Mouse (Mus musculus): ENCODE results near the gene Bzw1. TPM values are rescaled to one million over a fixed set of nuclear protein-coding genes. Genes with fewer than 3 reads are reported as not detected.

Gene Bzw1
- polyA plus RNA-seq, 1 experiment from 2014 or later: 367 TPM

DNA sequence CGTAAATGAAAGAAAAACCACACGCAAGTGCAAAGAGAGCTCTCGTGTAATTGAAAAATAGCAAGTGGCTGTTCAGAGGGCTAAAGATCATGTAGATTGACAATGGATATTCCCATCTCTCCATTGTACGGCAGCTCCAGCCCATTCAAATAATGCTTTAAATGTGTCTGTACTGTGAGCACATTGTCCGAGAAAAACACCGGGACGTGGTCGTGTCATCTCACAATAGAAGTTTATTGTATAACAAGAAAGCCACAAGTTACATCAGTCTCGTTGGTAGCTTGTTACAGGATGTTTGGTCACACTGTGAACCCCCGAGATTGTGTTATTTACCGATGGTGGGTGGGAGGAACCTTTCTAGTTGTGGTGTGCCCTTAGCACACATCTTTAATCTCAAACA lies 53.2 kb downstream of the Bzw1 start:
- Histone ChIP-seq H3K4me3 (peak overlapping the region; percentile 69), H3K27ac (peak overlapping the region; percentile 93), H3K36me3 (peaks cover 62% of the 10 kb centered on the region), H3K27me3 (ENCODE audit: insufficient read depth, poor library complexity, severe bottlenecking) (no peaks in the 10 kb centered on the region), H3K9me3 (no peaks in the 10 kb centered on the region), H3K4me1 (replicated peaks) (peaks cover 32% of the 10 kb centered on the region)
- no peak for DNase-seq (ENCODE audit: low spot score)
- 13% methylated on average over 11 of the region's 11 CpGs for WGBS

DNA sequence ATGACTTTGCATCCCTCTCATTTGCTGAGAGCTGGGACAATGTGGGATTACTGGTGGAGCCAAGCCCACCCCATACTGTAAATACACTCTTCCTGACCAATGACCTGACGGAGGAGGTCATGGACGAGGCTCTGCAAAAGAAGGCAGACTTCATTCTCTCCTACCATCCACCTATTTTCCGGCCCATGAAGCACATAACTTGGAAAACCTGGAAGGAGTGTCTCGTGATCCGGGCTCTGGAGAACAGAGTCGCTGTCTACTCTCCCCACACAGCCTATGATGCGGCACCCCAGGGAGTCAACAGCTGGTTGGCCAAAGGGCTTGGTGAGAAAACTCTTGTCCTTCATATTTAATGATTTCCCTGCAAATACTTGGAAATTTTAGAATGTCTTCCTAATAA lies 55.1 kb downstream of the Bzw1 start:
- H3K27ac ChIP-seq: no peak overlapping the region
- peaks cover 63% of the 10 kb centered on the region for H3K36me3 ChIP-seq
- WGBS: 96% methylated on average over 7 of the region's 7 CpGs

DNA sequence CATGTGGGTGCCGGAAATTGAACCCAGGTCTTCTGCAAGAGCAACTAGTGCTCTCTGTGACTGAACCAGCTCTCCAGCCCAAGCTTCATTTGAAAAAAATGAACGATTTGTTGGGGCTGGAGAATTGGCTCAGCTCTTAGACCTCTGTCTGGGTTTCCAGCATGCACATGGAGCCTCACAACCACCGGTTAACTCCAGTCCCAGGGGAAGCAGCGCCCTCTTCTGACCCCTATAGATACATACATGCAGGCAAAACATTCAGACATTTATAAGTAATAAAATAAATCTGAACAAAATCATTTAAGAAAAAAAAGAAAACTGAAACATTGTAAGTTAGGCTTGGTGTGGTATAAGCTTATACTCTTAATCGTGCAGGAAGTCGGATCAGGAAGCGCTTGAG lies 55.7 kb downstream of the Bzw1 start:
- Histone ChIP-seq H3K27ac (no peak overlapping the region), H3K4me3 (no peak overlapping the region), H3K9me3 (no peaks in the 10 kb centered on the region), H3K4me1 (replicated peaks) (peaks cover 32% of the 10 kb centered on the region), H3K27me3 (ENCODE audit: insufficient read depth, poor library complexity, severe bottlenecking) (no peaks in the 10 kb centered on the region), H3K36me3 (peaks cover 69% of the 10 kb centered on the region)
- WGBS: 92% methylated on average over 7 of the region's 7 CpGs
- no peak for DNase-seq (ENCODE audit: low spot score)

More for the DNA sequence above, 55.1 kb downstream of the Bzw1 start:
- no peak for DNase-seq (ENCODE audit: low spot score)
- peaks cover 32% of the 10 kb centered on the region for H3K4me1 ChIP-seq (replicated peaks)
- H3K9me3 ChIP-seq: no peaks in the 10 kb centered on the region
- no peak overlapping the region for H3K4me3 ChIP-seq
- no peaks in the 10 kb centered on the region for H3K27me3 ChIP-seq (ENCODE audit: insufficient read depth, poor library complexity, severe bottlenecking)

DNA sequence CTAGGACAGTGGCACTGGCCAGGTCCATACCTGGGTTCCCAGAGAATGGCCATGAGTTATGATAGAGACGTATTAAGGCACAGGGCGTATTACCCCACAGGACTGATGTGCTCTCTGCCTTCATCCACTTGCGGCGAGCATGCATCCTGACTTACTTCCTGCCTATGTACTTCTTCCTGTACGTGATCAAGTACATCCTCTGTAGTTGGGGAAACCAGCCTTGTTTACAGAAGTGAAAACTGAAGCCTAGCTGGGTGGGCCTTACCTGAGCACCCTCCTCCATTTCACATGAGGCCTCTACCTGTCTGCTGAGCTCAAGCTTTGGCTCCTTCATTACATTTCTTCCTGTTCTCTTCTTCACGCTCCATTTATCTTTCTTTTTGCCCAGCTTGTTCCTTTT lies 61.6 kb downstream of the Bzw1 start:
- peaks cover 99% of the 10 kb centered on the region for H3K36me3 ChIP-seq
- no peaks in the 10 kb centered on the region for H3K4me1 ChIP-seq (replicated peaks)
- 91% methylated on average over 6 of the region's 6 CpGs for WGBS
- H3K27ac ChIP-seq: no peak overlapping the region
- no peak overlapping the region for H3K4me3 ChIP-seq
- no peak for DNase-seq (ENCODE audit: low spot score)
- H3K9me3 ChIP-seq: no peaks in the 10 kb centered on the region
- no peaks in the 10 kb centered on the region for H3K27me3 ChIP-seq (ENCODE audit: insufficient read depth, poor library complexity, severe bottlenecking)

Other genes with a start within 250 kb of the Bzw1 start
- 0.05 and 0.07 TPM in 2 replicates for gene Aox4, start 182.5 kb upstream of the Bzw1 start, polyA plus RNA-seq (2016; fragmentation: Nextera tagmentation; extraction: Ambion mirVana)
- gene Aox2, start 114.6 kb upstream of the Bzw1 start, polyA plus RNA-seq (2016; fragmentation: Nextera tagmentation; extraction: Ambion mirVana): 0.05 TPM in 1 of 2 replicates, not detected in the other
- 121 and 127 TPM in 2 replicates for gene Clk1, start 31.2 kb downstream of the Bzw1 start, polyA plus RNA-seq (2016; fragmentation: Nextera tagmentation; extraction: Ambion mirVana)
- 70.7 and 75.9 TPM in 2 replicates for gene Nif3l1, start 52.3 kb downstream of the Bzw1 start, polyA plus RNA-seq (2016; fragmentation: Nextera tagmentation; extraction: Ambion mirVana)
- 54.8 and 58.9 TPM in 2 replicates for gene Ppil3, start 52.6 kb downstream of the Bzw1 start, polyA plus RNA-seq (2016; fragmentation: Nextera tagmentation; extraction: Ambion mirVana)
- gene Orc2, start 112.2 kb downstream of the Bzw1 start, polyA plus RNA-seq (2016; fragmentation: Nextera tagmentation; extraction: Ambion mirVana): 35.8 and 46.4 TPM in 2 replicates
- gene Fam126b, start 193.4 kb downstream of the Bzw1 start, polyA plus RNA-seq (2016; fragmentation: Nextera tagmentation; extraction: Ambion mirVana): 5.7 and 7.0 TPM in 2 replicates
- gene Ndufb3, start 193.5 kb downstream of the Bzw1 start, polyA plus RNA-seq (2016; fragmentation: Nextera tagmentation; extraction: Ambion mirVana): 154 TPM in 2 replicates

All from hindbrain, embryonic 10.5 days (tissue).